ENCODE assay signal across 8 mouse cellular contexts in genomic region chr6:121183414-121184173, GRCm38 (mm10). TPM values are rescaled to one million over a fixed set of nuclear protein-coding genes. Genes with fewer than 3 reads are reported as not detected.
A peak's percentile ranks its signal among the peaks of the same experiment; 100 is the strongest.
DNase-seq lines count a peak whose midpoint lies in the region; ATAC-seq lines count a peak whose summit lies in the region.

TSS of gene Pex26 (plus strand) at chr6:121183667.

- peak; percentile 90 for ATAC-seq in inflammation-experienced regulatory T-cells, adult 6 months
- ATAC-seq in megakaryocyte-erythroid progenitor cell, adult 5-6 weeks (replicated peaks; ENCODE audit: low FRiP score, low TSS enrichment, poor library complexity, severe bottlenecking) = peak; percentile 90

- intact Hi-C loops in gastrocnemius, postnatal 14 days (cut with DNase I; ENCODE audit: low total_unique reads) = loop anchor here (10.0 kb wide), 1 partner anchor 81 kb away; no protein-coding TSS in a partner anchor
- intact Hi-C loops in left cerebral cortex, postnatal 10 days (cut with DNase I) = loop anchor here (10.0 kb wide), 1 partner anchor 351 kb away; no protein-coding TSS in a partner anchor

- peak; percentile 92 for DNase-seq in adipocyte (ENCODE audit: low spot score)
- peak; percentile 95 for DNase-seq in embryo, embryonic 10 days (ENCODE audit: low spot score)
- peak; percentile 88 for DNase-seq in gastrocnemius, postnatal 14 days
- DNase-seq in left cerebral cortex, postnatal 10 days (ENCODE audit: extremely low spot score in 1 of 2, low spot score in 2 of 2) = peak; percentile 87 to 92
- DNase-seq in right cerebral cortex, postnatal 25 days = peak; percentile 92
- DNase-seq in urinary bladder, postnatal 4 days (ENCODE audit: low spot score in 2 of 2) = peak; percentile 84 to 87

RNA-seq across cellular contexts. Expression of gene Pex26, which starts in this region (rescaled TPM):
- total RNA-seq in gastrocnemius, postnatal 14 days (2021) = 1 to 10 TPM; 2.7 to 3.5 TPM
- 1 to 10 TPM; 2.2 to 2.5 (median 2.4) TPM for polyA plus RNA-seq in inflammation-experienced regulatory T-cells, adult 6 months (2017; shearing (Covaris generic))
- 10 to 100 TPM; 13.9 to 15.1 TPM for total RNA-seq in left cerebral cortex, postnatal 10 days (2021)
- 6.3 and 9.5 TPM in 2 replicates for total RNA-seq in megakaryocyte-erythroid progenitor cell, adult 5-6 weeks (2014; fragmentation: Nextera tagmentation)
- total RNA-seq in megakaryocyte-erythroid progenitor cell, adult 5-6 weeks (2017) = 6.2 and 7.1 TPM in 2 replicates

Comparison
In these comparisons a context has a peak if more than half of its experiments do, and no peak if none do; other contexts are left out.
1. Peak in every context shown above with its lines: DNase-seq and ATAC-seq.